8 mouse cellular contexts compared by ENCODE assay signal in genomic region chr7:45617042-45617695, GRCm38 (mm10). TPM values are rescaled to one million over a fixed set of nuclear protein-coding genes. Genes with fewer than 3 reads are reported as not detected.
DNase-seq lines count a peak whose midpoint lies in the region; ATAC-seq lines count a peak whose summit lies in the region.

TSS of gene Fut1 (plus strand) at chr7:45617289.

- peaks cover 12% of the 10 kb centered on the region for H3K4me1 ChIP-seq in midbrain, embryonic 10.5 days
- H3K4me1 ChIP-seq in midbrain, embryonic 11.5 days (ENCODE audit: control insufficient read depth, insufficient read depth, low read length), result no peaks in the 10 kb centered on the region
- H3K4me1 ChIP-seq in hindbrain, embryonic 16.5 days (ENCODE audit: control insufficient read depth, insufficient read depth, low read depth, low read length), result peaks cover 5% of the 10 kb centered on the region
- H3K4me1 ChIP-seq in neural tube, embryonic 15.5 days, result peaks cover 7% of the 10 kb centered on the region

- no peak within 1 kb of the TSS for H3K27ac ChIP-seq in midbrain, embryonic 10.5 days (replicated peaks)
- H3K27ac ChIP-seq in midbrain, embryonic 11.5 days (ENCODE audit: low read depth, low read length), result no peak within 1 kb of the TSS
- H3K27ac ChIP-seq in hindbrain, embryonic 16.5 days (ENCODE audit: low read depth, low read length), result no peak within 1 kb of the TSS
- H3K27ac ChIP-seq in neural tube, embryonic 15.5 days (replicated peaks), result no peak within 1 kb of the TSS

- WGBS in midbrain, embryonic 10.5 days, result 6% methylated on average over 31 of the region's 31 CpGs
- 7% methylated on average over 31 of the region's 31 CpGs for WGBS in midbrain, embryonic 11.5 days
- 8% methylated on average over 31 of the region's 31 CpGs for WGBS in hindbrain, embryonic 16.5 days
- 7% methylated on average over 31 of the region's 31 CpGs for WGBS in neural tube, embryonic 15.5 days

- H3K4me2 ChIP-seq in midbrain, embryonic 11.5 days, result no peak within 1 kb of the TSS
- H3K4me2 ChIP-seq in hindbrain, embryonic 16.5 days (ENCODE audit: low read length), result peak within 1 kb of the TSS; percentile 50
- peak within 1 kb of the TSS; percentile 47 for H3K4me2 ChIP-seq in neural tube, embryonic 15.5 days

- DNase-seq in cerebellum, adult 8-10 months, result peak; percentile 28
- no peak for DNase-seq in midbrain, embryonic 10.5 days (ENCODE audit: low spot score)
- no peak for DNase-seq in midbrain, embryonic 11.5 days (ENCODE audit: low spot score, missing footprints)
- DNase-seq in spleen, adult 12 weeks (ENCODE audit: low spot score), result no peak

- no peak; the same call in 1 of the 2 replicates for ATAC-seq in cerebellum, adult (ENCODE audit: insufficient number of reproducible peaks, low FRiP score, low TSS enrichment)
- ATAC-seq in midbrain, embryonic 11.5 days (ENCODE audit: low FRiP score), result no peak
- ATAC-seq in hindbrain, embryonic 16.5 days, result no peak
- ATAC-seq in neural tube, embryonic 15.5 days (ENCODE audit: low FRiP score), result no peak
- ATAC-seq in erythroid progenitor cell, adult 5-6 weeks (replicated peaks; ENCODE audit: low FRiP score, poor library complexity, severe bottlenecking), result no peak

- H3K27me3 ChIP-seq in midbrain, embryonic 10.5 days (ENCODE audit: low read depth, poor library complexity, severe bottlenecking), result peaks cover 59% of the 10 kb centered on the region
- H3K27me3 ChIP-seq in midbrain, embryonic 11.5 days (ENCODE audit: control insufficient read depth, insufficient read depth, low read length), result peaks cover 17% of the 10 kb centered on the region
- H3K27me3 ChIP-seq in hindbrain, embryonic 16.5 days (replicated peaks; ENCODE audit: control insufficient read depth, insufficient read depth, low read length), result peaks cover 21% of the 10 kb centered on the region
- H3K27me3 ChIP-seq in neural tube, embryonic 15.5 days (replicated peaks), result peaks cover 39% of the 10 kb centered on the region

- no peaks in the 10 kb centered on the region for H3K9me3 ChIP-seq in midbrain, embryonic 10.5 days (replicated peaks)
- H3K9me3 ChIP-seq in midbrain, embryonic 11.5 days (ENCODE audit: control insufficient read depth, low read length), result no peaks in the 10 kb centered on the region
- H3K9me3 ChIP-seq in hindbrain, embryonic 16.5 days (ENCODE audit: control insufficient read depth, low read length), result no peaks in the 10 kb centered on the region
- no peaks in the 10 kb centered on the region for H3K9me3 ChIP-seq in neural tube, embryonic 15.5 days (replicated peaks)

- no peaks in the 10 kb centered on the region for H3K36me3 ChIP-seq in midbrain, embryonic 10.5 days
- H3K36me3 ChIP-seq in midbrain, embryonic 11.5 days (ENCODE audit: control insufficient read depth, insufficient read depth, low read length), result no peaks in the 10 kb centered on the region
- no peaks in the 10 kb centered on the region for H3K36me3 ChIP-seq in hindbrain, embryonic 16.5 days (ENCODE audit: control insufficient read depth, insufficient read depth, low read length)
- H3K36me3 ChIP-seq in neural tube, embryonic 15.5 days, result no peaks in the 10 kb centered on the region

- H3K4me3 ChIP-seq in midbrain, embryonic 10.5 days, result peak within 1 kb of the TSS; percentile 12; the same call in 1 of the 2 replicates
- no peak within 1 kb of the TSS for H3K4me3 ChIP-seq in midbrain, embryonic 11.5 days (ENCODE audit: low read depth, low read length)
- peak within 1 kb of the TSS; percentile 17; the same call in 1 of the 2 replicates for H3K4me3 ChIP-seq in hindbrain, embryonic 16.5 days (ENCODE audit: low read length)
- H3K4me3 ChIP-seq in neural tube, embryonic 15.5 days (replicated peaks), result peak within 1 kb of the TSS; percentile 17

- no peak within 1 kb of the TSS for H3K9ac ChIP-seq in midbrain, embryonic 11.5 days (ENCODE audit: low read length)
- peak within 1 kb of the TSS; percentile 39 for H3K9ac ChIP-seq in hindbrain, embryonic 16.5 days (ENCODE audit: low read depth, low read length)
- no peak within 1 kb of the TSS for H3K9ac ChIP-seq in neural tube, embryonic 15.5 days (replicated peaks)

RNA-seq across cellular contexts. Expression of gene Fut1, which starts in this region (rescaled TPM):
- polyA plus RNA-seq in midbrain, embryonic 10.5 days (2016; fragmentation: Nextera tagmentation; extraction: Ambion mirVana), result not detected in 2 replicates
- polyA plus RNA-seq in midbrain, embryonic 11.5 days (2014; fragmentation: Nextera tagmentation; extraction: Ambion mirVana), result not detected in 2 replicates
- not detected in 2 replicates for polyA plus RNA-seq in hindbrain, embryonic 16.5 days (2015; fragmentation: Nextera tagmentation; extraction: Ambion mirVana)
- polyA plus RNA-seq in neural tube, embryonic 15.5 days (2015; fragmentation: Nextera tagmentation; extraction: Ambion mirVana), result 0.69 TPM in 1 of 2 replicates, not detected in the other
- total RNA-seq in erythroid progenitor cell, adult 5-6 weeks (2015; ENCODE audit: low replicate concordance), result not detected in 2 replicates
- not detected in 2 replicates for total RNA-seq in erythroid progenitor cell, adult 5-6 weeks (2017; ENCODE audit: low replicate concordance)
